Mouse (Mus musculus) heart, embryonic 12.5 days (tissue): ENCODE measurements around the gene Ccdc134. TPM values are rescaled to one million over a fixed set of nuclear protein-coding genes. Genes with fewer than 3 reads are reported as not detected.

ENCODE experiments used
- ATAC-seq: fragments of 200-750 bp; cut with Nextera tagmentation; 2 replicates; pipeline ENCODE4 v1.8.0; 2017; ENCODE audit warnings: moderate TSS enrichment, moderate library complexity; ENCODE audit not compliant: insufficient number of reproducible peaks, low FRiP score
- H3K27ac ChIP-seq: fragments of 300-500 bp; sonication (generic); 2 replicates; pipeline ENCODE4 v1.5.1; 2016; ENCODE audit warnings: mild to moderate bottlenecking, moderate library complexity; ENCODE audit not compliant: poor library complexity, severe bottlenecking
- H3K27me3 ChIP-seq: fragments of 300-500 bp; sonication (generic); replicated peaks from 2 replicates; pipeline ENCODE4 v1.6.1; 2016; ENCODE audit warnings: mild to moderate bottlenecking, moderate library complexity
- H3K36me3 ChIP-seq: fragments of 300-500 bp; sonication (generic); 2 replicates; pipeline ENCODE4 v1.6.1; 2016; ENCODE audit warnings: mild to moderate bottlenecking, moderate library complexity
- H3K4me1 ChIP-seq: fragments of 300-500 bp; sonication (generic); replicated peaks from 2 replicates; pipeline ENCODE4 v1.6.1; 2016; ENCODE audit warnings: mild to moderate bottlenecking
- H3K4me2 ChIP-seq: fragments of 300-500 bp; sonication (generic); 2 replicates; pipeline ENCODE4 v1.6.1; 2016; ENCODE audit warnings: mild to moderate bottlenecking, moderate library complexity
- H3K4me3 ChIP-seq: fragments of 300-500 bp; sonication (generic); 2 replicates; pipeline ENCODE4 v1.5.1; 2016; ENCODE audit warnings: mild to moderate bottlenecking
- H3K9ac ChIP-seq: fragments of 300-500 bp; sonication (generic); 2 replicates; pipeline ENCODE4 v1.6.1; 2016; ENCODE audit warnings: mild to moderate bottlenecking, moderate library complexity
- H3K9me3 ChIP-seq: fragments of 300-500 bp; sonication (generic); replicated peaks from 2 replicates; pipeline ENCODE4 v1.6.1; 2016; ENCODE audit warnings: mild to moderate bottlenecking, moderate library complexity
- WGBS: fragments of 180-500 bp; shearing (Covaris S2); methylation state at CpG from one replicate; pipeline ENCODE4 v1.1.7; 2016; 5-methylcytosine and 5-hydroxymethylcytosine counted together
- polyA plus RNA-seq: library from polyadenylated mRNA; unstranded; fragments of >200 nt; fragmentation: Nextera tagmentation; extraction: Ambion mirVana; gene quantifications from 2 replicates; pipeline ENCODE4 v1.2.1, GENCODE M21; 2016

Ccdc134 gene
- polyA plus RNA-seq, 1 experiment from 2014 or later = 8.7 TPM

DNA sequence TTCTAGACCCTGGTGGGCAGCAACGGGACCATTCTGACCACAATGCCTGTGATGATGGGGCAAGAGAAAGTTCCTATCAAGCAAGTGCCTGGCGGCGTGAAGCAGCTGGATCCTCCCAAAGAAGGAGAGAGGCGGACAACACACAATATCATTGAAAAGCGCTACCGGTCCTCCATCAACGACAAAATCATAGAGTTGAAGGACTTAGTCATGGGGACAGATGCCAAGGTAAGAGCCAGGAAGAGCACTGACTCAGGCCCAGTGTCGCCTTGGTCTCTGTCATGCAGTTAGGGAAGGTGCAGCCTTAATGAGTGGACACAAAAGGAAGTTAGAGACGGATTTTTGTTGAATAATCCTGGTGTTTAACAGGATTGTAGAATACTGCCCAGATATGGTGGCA lies 47.4 kb downstream of the Ccdc134 start:
- no peak overlapping the region for H3K4me3 ChIP-seq
- 91% methylated on average over 9 of the region's 9 CpGs for WGBS
- no peak for ATAC-seq
- 0 out of 2 replicates have a peak, but pooled peaks cover 2% of the 10 kb centered on the region for H3K9me3 ChIP-seq
- peaks cover 14% of the 10 kb centered on the region for H3K4me1 ChIP-seq
- H3K27me3 ChIP-seq = no peaks in the 10 kb centered on the region
- no peak overlapping the region for H3K4me2 ChIP-seq
- no peak overlapping the region for H3K9ac ChIP-seq
- H3K27ac ChIP-seq = no peak overlapping the region
- peaks cover 94% of the 10 kb centered on the region for H3K36me3 ChIP-seq

DNA sequence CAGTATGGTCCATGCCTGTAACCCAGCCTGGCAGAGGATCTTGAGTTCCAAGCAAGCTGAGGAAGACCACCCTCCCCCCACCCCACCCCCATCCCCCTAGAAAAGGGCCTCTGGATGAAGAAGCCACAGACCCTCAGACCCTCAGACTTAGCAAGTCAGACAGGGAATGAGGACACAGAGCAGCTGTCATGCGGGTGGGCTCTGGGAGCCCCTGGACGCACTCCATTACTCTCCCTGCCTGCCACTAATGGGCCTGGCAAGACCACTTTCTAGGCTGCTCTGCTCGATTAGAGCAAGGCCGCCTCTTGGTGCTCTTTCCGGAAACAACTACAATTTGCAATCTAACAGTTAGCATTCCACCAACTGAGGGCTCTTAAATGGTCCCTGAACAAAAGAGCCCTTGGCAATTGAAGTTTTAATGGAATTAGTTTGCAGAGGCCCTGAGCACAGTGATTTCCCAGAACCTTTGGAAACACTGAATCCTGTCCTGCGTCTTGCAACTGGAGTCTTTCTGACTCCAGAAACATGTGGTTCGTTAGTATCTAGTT lies 50.1 kb downstream of the Ccdc134 start:
- H3K9me3 ChIP-seq = peaks cover 12% of the 10 kb centered on the region
- no peak for ATAC-seq
- H3K4me3 ChIP-seq = no peak overlapping the region
- WGBS = 92% methylated on average over 7 of the region's 7 CpGs
- H3K9ac ChIP-seq = no peak overlapping the region
- H3K4me1 ChIP-seq = peaks cover 15% of the 10 kb centered on the region
- peaks cover 90% of the 10 kb centered on the region for H3K36me3 ChIP-seq
- H3K27me3 ChIP-seq = peaks cover 3% of the 10 kb centered on the region; the same call in 1 of the 2 replicates
- H3K4me2 ChIP-seq = no peak overlapping the region
- no peak overlapping the region for H3K27ac ChIP-seq

DNA sequence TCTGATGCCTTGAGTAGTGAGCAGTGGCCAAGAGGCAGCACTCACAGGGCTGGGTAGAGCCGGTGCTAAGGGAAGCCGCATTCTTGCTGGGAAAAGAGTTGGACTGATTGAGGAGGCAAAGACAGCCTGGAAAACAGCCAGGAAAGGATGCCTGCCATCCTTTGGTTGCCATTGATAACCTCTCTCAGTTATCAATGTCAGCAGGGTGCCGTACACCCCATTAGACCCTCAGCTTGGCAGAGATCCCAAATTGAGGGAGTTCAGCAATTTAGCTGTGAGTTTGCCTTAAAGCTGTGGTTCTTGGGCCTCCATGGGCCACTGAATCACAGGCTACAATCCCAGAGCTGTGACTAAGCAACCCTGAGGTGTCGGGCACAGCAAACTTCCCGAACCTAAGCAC lies 53.4 kb downstream of the Ccdc134 start:
- peaks cover 9% of the 10 kb centered on the region; the same call in 1 of the 2 replicates for H3K27me3 ChIP-seq
- peaks cover 87% of the 10 kb centered on the region for H3K36me3 ChIP-seq
- peaks cover 47% of the 10 kb centered on the region for H3K4me1 ChIP-seq
- H3K4me2 ChIP-seq = no peak overlapping the region
- H3K9ac ChIP-seq = no peak overlapping the region
- peaks cover 12% of the 10 kb centered on the region for H3K9me3 ChIP-seq
- 37% methylated on average over 5 of the region's 5 CpGs for WGBS
- no peak overlapping the region for H3K4me3 ChIP-seq
- no peak for ATAC-seq
- 0 out of 2 replicates have a peak overlapping the region, but pooled peaks have one; percentile 12 for H3K27ac ChIP-seq

DNA sequence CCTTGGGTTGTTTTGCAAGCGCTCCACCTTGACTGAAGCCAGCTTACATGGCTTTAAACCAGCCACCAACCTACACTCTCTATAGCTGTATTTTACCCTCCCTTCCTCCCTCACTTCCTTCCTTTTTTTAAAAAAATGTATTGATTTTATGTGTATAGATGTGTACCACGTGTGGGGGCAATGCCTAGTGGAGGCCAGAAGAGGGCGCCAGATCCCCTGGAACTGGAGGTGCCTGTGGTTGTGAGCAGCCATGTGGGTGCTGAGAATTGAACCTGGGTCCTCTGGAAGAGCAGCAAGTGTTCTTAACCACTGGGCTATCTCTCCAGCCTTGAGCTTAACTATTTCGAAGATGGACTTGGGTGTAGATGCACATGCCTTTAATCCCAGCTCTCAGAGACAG lies 54.6 kb downstream of the Ccdc134 start:
- H3K27ac ChIP-seq = no peak overlapping the region
- H3K4me2 ChIP-seq = no peak overlapping the region
- H3K36me3 ChIP-seq = peaks cover 84% of the 10 kb centered on the region
- H3K4me3 ChIP-seq = no peak overlapping the region
- peaks cover 14% of the 10 kb centered on the region for H3K9me3 ChIP-seq
- H3K9ac ChIP-seq = no peak overlapping the region
- peaks cover 59% of the 10 kb centered on the region for H3K4me1 ChIP-seq
- H3K27me3 ChIP-seq = peaks cover 9% of the 10 kb centered on the region; the same call in 1 of the 2 replicates
- ATAC-seq = no peak
- WGBS = 95% methylated on average over 4 of the region's 4 CpGs

DNA sequence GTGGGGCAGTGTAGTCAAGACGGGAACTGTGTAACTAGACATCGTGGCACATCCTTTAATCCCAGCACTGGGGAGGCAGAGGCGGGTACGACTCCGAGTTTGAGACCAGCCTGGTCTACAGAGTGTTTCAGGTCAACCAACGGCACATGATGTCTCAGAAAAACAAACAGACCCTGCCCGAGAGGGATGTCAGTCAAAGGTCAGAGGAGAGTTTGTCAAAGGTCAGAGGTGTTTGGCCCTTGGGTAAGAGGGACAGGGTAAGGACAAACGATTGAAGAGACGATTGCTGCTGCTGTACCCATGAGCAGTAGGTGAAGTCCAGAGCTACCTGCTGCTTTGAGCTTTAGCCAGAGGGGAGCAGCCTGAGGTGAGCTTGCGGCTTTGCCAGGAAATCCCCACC lies 55.9 kb downstream of the Ccdc134 start:
- no peak overlapping the region for H3K9ac ChIP-seq
- WGBS = 69% methylated on average over 10 of the region's 10 CpGs
- peaks cover 60% of the 10 kb centered on the region for H3K4me1 ChIP-seq
- H3K4me2 ChIP-seq = peak overlapping the region; percentile 28
- peaks cover 83% of the 10 kb centered on the region for H3K36me3 ChIP-seq
- peaks cover 15% of the 10 kb centered on the region for H3K9me3 ChIP-seq
- peak overlapping the region; percentile 55 for H3K27ac ChIP-seq
- H3K4me3 ChIP-seq = no peak overlapping the region
- peaks cover 9% of the 10 kb centered on the region; the same call in 1 of the 2 replicates for H3K27me3 ChIP-seq
- ATAC-seq = no peak

DNA sequence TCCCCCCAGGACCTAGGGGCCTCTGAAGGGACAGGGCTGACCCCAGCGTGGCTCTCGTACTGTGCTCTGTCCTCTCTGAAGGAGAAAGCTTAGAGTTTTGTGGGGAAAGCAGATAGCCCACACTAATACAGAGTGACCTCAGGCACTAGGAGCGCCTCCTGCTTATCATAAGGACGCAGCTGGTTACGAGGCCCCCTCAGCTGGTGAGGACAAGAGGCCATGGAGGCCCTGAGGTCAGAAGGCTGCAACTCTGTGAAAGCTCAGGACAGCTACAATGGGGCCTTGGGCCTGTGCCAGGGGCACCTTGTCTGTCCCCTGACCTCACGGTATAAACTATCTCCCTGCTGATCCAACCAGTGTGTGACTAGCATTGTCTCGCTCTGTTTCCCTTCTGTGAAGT lies 56.5 kb downstream of the Ccdc134 start:
- no peak overlapping the region for H3K4me3 ChIP-seq
- H3K27me3 ChIP-seq = peaks cover 9% of the 10 kb centered on the region; the same call in 1 of the 2 replicates
- peak overlapping the region; percentile 28 for H3K4me2 ChIP-seq
- H3K9me3 ChIP-seq = peaks cover 15% of the 10 kb centered on the region
- peaks cover 60% of the 10 kb centered on the region for H3K4me1 ChIP-seq
- 16% methylated on average over 7 of the region's 7 CpGs for WGBS
- H3K9ac ChIP-seq = no peak overlapping the region
- ATAC-seq = peak; percentile 84
- H3K36me3 ChIP-seq = peaks cover 83% of the 10 kb centered on the region
- peak overlapping the region; percentile 55 for H3K27ac ChIP-seq

DNA sequence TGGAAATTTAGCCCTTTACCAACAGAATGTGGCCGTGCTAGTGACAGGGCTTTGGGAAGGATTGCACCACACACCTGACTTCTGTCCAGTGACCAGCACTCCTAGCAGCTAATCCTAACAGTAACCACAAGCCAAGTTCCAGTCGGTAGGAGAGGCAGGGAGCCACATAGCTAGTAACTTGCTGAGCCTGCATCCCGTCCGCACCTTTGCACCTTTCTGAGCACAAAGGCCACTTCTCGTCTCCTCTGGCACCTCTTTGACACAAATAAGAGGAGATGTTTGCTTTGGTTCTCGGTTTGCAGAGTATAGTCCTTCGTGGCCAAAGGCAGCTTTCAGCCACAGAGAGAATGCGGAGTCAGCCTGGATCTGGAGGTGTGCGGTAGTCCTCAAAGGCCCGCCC lies 56.9 kb downstream of the Ccdc134 start:
- H3K9me3 ChIP-seq = peaks cover 15% of the 10 kb centered on the region
- H3K27me3 ChIP-seq = peaks cover 10% of the 10 kb centered on the region
- no peak for ATAC-seq
- H3K27ac ChIP-seq = peak overlapping the region; percentile 55
- peaks cover 65% of the 10 kb centered on the region for H3K4me1 ChIP-seq
- 0 out of 2 replicates have a peak overlapping the region, but pooled peaks have one; percentile 28 for H3K4me2 ChIP-seq
- no peak overlapping the region for H3K9ac ChIP-seq
- WGBS = 68% methylated on average over 10 of the region's 10 CpGs
- H3K4me3 ChIP-seq = no peak overlapping the region
- peaks cover 81% of the 10 kb centered on the region for H3K36me3 ChIP-seq

DNA sequence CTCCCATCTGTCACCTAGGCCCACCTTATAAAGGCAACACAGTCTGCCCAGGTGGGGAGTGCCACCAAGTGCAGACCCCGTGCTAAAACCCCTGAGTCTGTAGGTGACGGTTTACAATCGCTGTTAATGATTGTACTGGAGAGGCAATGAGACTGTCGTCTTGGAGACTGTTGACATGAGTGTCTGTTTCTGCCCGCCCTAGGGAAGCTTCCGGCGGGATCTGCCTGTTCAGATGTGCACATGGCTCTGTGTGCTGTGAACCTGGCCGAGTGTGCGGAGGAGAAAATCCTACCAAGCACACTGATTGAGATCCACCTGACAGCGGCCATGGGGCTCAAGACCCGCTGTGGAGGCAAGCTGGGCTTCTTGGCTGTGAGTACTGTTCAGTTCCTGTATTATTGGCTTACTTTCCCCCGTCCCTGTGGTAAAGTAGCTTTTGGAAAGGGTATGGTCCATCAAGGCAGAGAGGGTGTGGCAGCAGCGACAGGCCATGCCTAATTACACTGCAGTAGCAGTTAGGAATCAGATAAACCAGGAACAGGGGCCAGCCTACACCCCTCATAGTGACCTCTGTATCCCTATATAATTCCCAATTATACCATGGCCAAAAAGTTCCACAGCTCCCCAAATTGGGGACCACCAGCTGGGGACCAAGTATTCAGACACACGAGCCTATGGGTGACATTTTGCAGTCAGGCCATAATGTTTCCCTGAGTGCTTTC lies 57.5 kb downstream of the Ccdc134 start:
- peaks cover 14% of the 10 kb centered on the region for H3K27me3 ChIP-seq
- no peak for ATAC-seq
- 79% methylated on average over 14 of the region's 14 CpGs for WGBS
- no peak overlapping the region for H3K4me3 ChIP-seq
- H3K27ac ChIP-seq = peak overlapping the region; percentile 79; the same call in 1 of the 2 replicates
- peaks cover 11% of the 10 kb centered on the region for H3K9me3 ChIP-seq
- H3K36me3 ChIP-seq = peaks cover 75% of the 10 kb centered on the region
- H3K4me1 ChIP-seq = peaks cover 66% of the 10 kb centered on the region
- no peak overlapping the region for H3K9ac ChIP-seq
- H3K4me2 ChIP-seq = peak overlapping the region; percentile 8; the same call in 1 of the 2 replicates

DNA sequence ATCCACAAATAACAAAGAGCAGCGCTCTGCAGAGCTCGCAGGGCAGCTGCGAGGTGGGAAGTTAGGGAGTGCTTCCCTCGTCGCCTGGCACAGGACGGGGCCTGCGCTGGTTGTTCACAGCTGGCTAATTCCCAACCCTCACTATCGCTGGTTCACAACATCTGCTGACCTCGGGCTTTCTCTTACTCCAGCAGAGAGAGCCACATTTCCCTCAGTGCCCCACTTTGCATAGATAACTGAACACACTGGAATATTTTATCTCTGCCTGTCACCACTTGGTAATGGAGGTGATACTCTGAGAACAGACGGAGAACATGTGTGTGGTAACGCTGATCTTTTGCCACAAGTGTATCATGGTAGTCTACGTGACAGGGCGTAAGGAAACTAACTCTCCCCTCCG lies 58.4 kb downstream of the Ccdc134 start:
- Histone ChIP-seq H3K27ac (peak overlapping the region; percentile 79), H3K9me3 (peaks cover 10% of the 10 kb centered on the region), H3K4me3 (no peak overlapping the region), H3K4me2 (peak overlapping the region; percentile 8), H3K36me3 (peaks cover 75% of the 10 kb centered on the region), H3K4me1 (peaks cover 58% of the 10 kb centered on the region), H3K9ac (no peak overlapping the region), H3K27me3 (peaks cover 16% of the 10 kb centered on the region)
- peak; percentile 52 for ATAC-seq
- 6% methylated on average over 14 of the region's 14 CpGs for WGBS

DNA sequence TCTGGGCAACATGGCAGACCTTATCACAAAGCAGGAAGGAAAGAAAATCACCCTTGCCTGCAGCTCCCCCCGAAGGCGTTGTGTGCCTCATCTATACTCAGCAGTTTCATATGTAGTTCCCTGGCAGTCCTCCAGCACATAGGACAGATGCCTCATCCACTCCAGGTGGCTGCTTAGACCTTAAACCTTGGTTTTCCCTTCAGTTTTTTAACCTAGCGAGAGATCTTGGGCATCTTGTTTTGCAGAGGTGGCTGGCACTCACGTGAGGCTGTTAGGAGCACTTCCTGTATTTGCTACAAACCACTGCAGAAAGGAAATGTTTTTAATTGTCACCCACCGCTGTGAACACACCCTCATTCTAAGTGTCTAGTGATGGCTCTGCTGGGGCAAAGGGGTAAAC lies 59.2 kb downstream of the Ccdc134 start:
- 61% methylated on average over 5 of the region's 5 CpGs for WGBS
- H3K4me2 ChIP-seq = peak overlapping the region; percentile 8; the same call in 1 of the 2 replicates

DNA sequence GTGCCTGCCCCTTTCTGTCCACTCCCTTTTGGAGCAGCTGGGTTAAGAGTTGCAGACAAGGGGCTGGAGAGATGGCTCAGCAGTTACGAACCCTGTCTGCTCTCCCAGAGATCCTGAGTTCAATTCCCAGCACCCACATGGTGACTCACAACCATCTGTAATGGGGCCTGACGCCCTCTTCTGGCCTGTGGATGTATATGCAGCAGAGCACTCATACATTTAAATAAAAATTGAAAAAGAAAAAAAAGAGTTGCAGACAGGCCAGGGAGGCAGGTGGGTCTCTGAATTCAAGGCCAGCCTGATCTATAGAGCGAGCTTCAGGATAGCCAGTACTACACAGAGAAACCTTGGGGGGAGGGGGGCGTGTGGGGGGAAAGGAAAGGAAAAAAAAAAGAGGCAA lies 59.7 kb downstream of the Ccdc134 start:
- H3K27me3 ChIP-seq = peaks cover 22% of the 10 kb centered on the region
- H3K4me3 ChIP-seq = no peak overlapping the region
- H3K36me3 ChIP-seq = peaks cover 75% of the 10 kb centered on the region
- H3K9me3 ChIP-seq = peaks cover 4% of the 10 kb centered on the region; the same call in 1 of the 2 replicates
- no peak for ATAC-seq
- WGBS = 82% methylated on average over 4 of the region's 4 CpGs
- H3K4me2 ChIP-seq = no peak overlapping the region
- H3K27ac ChIP-seq = no peak overlapping the region
- no peak overlapping the region for H3K9ac ChIP-seq
- peaks cover 57% of the 10 kb centered on the region for H3K4me1 ChIP-seq

More for the DNA sequence above, 59.2 kb downstream of the Ccdc134 start:
- H3K9ac ChIP-seq = no peak overlapping the region
- H3K27ac ChIP-seq = peak overlapping the region; percentile 79
- no peak for ATAC-seq
- H3K27me3 ChIP-seq = peaks cover 21% of the 10 kb centered on the region
- no peak overlapping the region for H3K4me3 ChIP-seq
- peaks cover 54% of the 10 kb centered on the region for H3K4me1 ChIP-seq
- H3K36me3 ChIP-seq = peaks cover 75% of the 10 kb centered on the region
- H3K9me3 ChIP-seq = peaks cover 9% of the 10 kb centered on the region
